Mouse (Mus musculus) layer of hippocampus, adult 11-12 months (tissue): Measurements from ENCODE around the gene Tmem86a.
A peak's percentile ranks its signal among the peaks of the same experiment; 100 is the strongest.
"Not testable (repeated sequence)": the region's sequence is repeated elsewhere in the genome, so short reads cannot be mapped to it uniquely, and the experiment has no call there.

Source experiments
- DNase-seq: peaks from one replicate; pipeline ENCODE4 v3.0.0; 2022; ENCODE audit warnings: low spot score

The Tmem86a gene

DNA sequence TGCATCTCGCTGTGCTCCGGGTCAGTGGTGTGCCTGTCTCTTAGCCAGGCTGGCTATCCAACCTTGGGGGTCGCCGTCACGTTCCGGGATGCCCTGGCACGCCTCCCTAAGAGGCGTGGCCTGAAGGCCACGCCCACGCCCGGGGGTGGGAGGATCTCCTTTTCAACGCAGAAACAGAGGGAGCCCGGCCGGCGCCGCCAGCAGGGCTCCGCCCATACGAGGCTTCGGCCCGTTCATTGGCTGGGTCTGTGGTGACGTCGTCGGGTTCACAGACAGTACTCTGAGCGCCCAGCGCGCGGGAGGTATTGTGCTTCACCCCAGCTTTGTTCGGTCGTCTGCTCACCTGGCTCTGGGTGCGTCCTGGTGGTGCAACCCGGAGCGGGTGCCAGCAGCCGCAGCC, at the start of gene Tmem86a:
Tmem86a (plus strand) TSS at position 236 of the 400 bp plus-strand sequence.
- peak; percentile 97 for DNase-seq

DNA sequence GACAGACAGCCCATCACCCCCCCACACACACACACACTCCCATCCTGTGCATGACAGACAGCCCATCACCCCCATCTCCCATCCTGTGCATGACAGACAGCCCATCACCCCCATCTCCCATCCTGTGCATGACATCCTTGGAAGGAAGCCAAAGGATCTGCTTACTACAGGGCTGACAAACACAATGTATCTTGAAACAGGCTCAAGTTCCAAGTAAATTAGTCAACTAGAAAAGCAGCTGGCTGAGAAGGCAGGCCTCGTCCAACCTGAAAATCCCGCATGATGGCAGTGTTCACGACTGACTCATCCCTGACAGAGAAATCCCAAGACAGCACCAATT, 49.8 kb upstream of the Tmem86a start:
- no peak for DNase-seq

DNA sequence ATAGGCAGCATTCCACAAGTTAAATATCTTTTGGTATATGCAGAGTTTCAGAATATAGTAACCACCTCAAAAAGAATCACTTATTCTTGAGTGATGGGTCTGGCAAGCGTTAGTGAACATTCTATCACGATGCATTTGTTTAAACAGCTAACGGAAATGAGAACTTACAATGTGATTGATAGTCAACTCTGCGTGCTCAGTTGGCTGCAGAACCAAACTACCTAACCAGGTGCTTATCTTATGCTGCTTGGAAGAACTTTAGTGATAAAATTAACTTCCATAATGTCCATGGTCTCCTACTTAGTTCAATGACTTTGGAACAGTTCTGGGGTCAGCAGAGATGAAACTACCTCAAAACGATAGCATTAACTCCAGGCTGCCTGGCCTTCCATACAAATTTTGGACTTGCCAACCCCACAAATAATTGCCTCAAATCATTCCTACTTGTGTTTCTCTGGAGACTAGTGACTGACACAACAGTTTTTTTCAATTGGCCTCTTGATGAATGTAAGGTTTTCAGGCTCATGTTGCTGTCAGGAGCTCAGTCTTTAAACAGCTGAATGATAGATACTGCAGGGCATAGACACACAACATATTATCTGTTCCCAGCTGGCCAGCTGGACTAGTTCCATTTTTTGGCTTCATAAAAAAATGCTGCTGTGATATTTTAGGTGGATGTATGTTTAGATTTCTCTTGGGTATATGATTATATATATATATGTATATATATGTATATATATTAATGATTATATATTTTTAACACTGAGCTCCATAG, 49.1 kb upstream of the Tmem86a start:
- DNase-seq: no peak

DNA sequence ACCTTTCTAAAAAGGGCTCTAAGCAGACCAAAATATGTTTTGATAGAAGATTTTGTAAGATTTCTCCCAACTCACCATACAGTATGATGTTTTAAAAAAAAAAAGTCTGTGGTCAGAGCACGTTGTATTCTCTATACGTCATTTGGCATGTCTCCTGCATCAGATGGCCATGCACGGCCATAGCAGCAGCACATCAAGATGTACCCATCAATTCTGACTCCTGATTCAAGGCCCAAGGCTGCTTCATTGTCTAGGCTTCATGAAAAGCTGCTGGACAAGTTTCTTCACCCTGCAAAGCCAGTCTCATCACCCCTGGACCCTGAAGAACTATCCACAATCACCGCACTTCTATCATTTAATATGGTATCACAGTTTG, 48.5 kb upstream of the Tmem86a start:
- no peak for DNase-seq

DNA sequence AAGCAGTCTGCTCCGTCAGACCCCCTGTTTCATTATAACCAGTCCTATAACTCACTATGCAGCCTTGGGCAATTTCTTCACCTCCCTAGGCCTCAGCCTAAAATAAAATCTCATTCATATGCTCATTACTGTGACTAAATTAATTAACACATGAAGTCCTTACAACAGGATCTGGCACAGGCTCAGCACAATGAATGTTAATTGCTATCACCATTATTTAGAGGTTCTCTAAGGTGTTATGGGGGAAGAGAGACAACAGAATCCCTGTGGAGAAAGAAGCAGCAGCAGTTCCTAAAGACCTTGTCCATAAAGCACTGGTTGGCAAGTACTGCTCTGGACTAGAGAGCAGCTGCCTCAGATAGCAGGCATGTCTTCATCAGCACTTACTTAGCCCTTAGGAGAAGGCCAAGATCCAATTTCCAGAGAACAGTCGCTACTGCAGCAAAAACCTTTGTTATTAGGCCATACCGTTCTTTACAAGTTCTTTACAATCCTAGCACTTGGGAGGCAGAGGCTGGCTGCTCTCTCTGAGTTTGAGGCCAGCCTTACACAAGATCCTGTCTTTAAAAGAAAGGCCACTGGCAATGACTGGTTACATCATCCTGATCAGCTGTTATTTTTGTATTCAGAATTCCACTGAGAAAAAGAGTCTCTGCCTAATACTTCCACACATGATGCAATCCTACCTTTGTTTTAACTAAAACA, 46.8 kb upstream of the Tmem86a start:
- no peak for DNase-seq

DNA sequence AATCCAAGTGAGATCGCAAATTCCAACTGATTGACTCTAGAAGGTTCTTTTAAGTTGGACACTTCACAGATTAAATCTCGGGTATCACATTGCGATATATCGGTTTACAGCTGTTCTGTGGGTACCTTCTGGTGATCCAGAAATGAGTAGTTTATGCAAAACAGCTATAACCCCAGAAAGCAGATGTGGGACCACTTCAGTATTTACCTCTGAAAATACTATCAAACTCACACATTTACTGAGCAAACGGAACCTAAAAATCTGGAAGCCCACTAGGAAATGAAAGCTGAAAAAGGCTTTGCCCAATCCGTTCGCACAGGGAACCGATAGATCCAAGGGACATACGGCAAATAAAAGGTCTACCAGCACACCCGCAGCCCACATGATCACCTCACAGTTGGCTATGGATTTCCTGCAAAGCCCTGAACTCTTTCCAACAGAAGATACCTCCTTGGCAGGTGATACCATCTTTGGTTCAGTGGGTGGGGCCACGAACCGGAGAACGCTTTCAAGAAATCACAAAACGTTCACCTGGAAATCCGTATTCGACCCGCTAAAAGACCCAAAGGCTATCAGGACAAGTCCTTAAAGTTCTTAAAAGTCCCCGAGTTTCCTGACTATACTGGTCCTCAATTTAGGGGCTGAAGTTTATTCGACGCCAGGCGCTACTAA, 43.2 kb upstream of the Tmem86a start:
- no peak for DNase-seq

DNA sequence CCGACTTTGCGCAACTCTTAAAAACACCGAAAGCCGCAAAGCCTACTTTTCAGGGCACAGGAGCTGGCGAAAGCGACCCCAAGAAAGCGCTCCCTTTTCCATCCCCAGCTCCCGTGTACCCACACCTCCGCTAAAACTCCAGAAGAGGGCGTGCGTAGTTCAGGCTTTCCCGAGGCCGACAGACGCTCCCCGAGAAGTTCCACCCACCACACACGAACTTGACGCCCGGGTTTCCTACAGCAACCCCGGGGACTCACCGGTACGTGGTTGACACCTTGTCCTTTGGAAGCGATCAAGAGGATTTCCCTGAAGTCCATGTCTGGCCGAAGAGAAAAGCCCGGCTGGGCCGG, 42.6 kb upstream of the Tmem86a start:
- no peak for DNase-seq

DNA sequence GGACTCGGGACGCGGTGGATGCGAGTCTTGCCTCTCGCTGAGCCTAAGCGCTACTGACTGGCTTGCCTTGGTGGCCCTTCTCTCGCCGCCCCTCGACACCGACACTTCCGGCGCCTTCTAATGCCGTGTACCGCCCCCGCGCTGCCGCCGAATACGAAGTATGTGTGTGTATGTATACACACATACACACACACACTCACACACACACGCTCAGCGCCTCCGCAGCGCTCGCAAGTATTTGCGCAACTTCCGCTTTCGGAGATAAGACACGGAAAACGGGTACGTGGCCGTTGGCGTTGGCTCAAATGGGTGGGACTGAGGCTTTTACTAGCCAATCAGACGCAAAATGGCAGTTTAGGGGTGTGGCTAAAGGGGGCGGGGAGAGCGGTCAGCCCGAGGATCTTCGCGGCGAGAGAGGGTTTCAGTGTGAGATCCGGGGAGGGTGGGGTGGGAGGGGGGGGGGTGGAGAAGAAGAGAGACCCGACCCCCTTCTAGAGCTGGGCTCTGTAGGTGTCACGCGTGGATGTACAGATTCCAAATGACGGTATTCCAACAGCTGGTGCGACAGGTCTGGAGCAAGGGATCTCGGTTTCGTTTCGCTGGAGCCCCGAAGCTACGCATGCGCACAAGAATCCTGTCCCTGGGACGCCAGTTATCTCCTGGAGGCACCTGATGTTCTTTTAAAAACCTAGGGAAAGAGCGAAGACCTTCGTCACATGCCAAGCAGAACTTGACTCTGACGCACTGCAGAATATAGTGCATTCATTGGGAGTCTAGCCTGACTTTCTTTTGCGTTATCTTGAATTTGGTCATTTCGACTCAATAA, 42.0 kb upstream of the Tmem86a start, which contains the start of gene Spty2d1:
Spty2d1 (minus strand) TSS at position 244 of the 826 bp plus-strand sequence.
- peak; percentile 99 for DNase-seq

DNA sequence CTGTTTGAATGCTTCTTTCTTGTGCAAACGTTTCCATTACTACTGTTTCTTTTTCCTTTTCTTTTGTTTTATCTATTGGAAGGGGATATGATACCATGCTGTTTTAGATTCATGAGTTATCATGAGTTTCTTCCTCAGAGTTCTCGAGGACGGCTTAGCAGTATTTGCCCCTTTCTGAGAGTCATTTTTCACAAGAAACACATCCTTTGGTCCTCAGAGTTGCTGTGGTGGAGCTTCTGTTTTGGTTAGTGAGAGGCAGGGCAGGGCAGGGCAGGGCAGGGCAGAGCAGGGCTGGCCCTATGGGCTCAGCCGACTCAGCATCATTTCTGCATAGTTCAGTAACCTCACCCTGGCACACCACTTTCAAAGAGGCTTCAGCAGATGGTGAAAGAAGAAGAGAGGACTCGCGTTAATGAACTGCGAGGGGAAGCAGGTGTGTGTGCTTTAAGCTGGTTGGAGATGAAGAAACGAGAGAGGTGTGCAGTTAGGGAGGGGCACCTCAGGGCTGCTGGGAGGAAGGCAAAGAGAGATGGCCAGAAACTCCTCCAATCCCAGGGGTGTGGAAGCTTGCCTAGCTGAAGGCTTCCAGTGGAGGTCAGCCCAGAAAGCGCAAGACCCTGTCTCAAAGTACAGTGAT, 37.2 kb upstream of the Tmem86a start:
- DNase-seq: no peak

DNA sequence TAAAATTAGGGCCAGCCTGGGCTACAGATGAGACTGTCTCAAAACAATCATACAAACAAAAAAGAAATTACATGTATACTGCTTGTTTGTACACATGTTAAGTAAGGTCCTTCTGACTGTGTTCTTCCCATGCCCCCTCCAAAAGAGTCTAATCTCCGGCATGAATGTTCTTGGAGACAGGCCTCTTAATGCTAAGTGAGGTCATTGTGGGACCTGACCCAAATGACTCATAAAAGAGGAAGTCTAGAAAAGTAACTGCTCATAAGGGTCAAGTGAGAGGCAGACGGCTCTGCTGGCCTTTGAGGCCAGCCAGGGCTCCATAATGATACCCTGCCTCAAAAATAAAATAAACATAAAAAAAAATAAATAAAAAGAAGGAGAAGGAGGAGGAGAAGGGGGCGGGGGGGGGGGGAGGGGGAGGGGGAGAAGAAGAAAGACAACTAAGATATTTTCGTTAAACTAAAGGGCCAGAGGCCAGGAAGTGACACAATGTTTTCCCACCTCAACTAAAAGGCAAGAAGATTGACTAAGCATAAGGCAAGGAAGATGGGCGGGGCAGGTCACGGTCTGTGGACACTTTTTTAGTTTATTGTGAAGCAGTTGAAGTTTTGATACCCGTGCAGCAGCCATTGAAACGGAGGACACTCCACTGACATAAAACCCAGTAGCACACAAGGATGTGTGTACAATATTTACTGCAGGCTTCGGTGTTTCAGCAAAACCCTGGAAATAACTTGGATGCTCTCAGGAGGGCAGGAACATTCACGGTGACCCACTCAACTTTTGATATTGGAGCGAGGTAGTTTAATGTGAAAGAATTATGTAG, 35.6 kb upstream of the Tmem86a start:
- no peak for DNase-seq

DNA sequence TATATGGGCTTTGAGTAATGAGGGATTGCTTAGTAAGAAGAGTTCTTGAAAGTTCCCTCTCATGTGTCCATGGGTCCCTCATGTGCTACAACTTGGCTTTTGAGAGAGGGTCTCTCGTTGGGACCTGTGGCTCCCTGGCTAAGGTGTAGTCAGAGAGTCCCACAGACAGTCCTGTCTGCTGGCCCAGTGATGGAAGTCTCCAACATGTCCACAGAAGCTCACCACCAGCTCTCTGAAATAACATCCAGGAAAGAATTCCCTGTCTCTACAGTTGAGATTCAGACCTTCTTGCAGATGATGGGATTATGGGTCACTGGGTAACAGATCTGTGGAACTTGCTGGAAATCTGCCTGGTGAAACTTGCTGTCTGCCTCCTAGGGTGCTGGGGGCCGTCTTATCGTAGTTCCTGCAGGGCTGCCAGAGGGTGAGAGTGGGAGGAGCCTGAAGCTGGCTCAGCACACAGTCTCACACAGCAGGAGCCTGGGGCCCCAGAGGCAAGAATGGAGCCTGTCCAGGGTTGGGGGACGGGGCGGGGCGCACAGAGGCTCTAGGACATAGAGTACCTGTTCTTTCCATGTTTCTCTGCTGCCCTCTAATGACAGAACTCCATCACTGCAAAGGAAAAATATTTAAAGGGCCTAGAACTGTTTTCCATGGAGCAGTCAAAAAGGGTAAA, 34.9 kb upstream of the Tmem86a start:
- DNase-seq: peak; percentile 88

DNA sequence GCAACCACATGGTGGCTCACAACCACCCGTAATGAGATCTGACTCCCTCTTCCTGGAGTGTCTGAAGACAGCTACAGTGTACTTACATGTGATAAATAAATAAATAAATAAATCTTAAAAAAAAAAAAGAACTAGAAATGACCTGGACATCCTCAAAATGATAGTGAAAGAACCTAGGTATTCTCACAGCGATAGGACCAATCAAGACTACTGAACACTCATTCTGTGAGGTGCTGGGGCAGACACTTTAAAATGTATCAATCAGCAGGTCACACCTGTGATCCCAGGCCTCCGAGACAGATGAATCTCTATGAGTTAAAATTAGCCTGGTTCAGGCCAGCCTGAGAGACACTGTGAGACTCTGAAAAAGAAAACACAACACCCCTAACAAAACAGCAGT, 33.8 kb upstream of the Tmem86a start:
- no peak for DNase-seq

DNA sequence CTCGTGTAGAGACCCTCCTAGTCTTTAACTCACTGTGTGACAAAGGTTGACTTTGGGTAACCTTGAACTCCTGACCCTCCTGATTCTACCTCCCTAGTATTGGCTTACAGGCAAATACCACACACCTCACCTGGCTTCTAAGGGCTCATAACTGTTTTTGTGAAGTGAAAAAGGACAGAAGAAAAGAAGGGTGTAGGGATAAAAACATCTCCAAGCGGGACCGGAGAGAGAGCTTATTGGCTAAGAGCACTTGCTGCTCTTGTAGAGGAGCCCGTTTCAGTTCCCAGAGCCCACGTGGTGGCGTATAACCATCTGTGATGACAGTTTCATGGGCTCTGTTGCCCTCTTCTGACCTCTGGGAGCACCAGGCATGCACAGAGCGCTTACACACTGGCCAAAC, 33.3 kb upstream of the Tmem86a start:
- DNase-seq: no peak

DNA sequence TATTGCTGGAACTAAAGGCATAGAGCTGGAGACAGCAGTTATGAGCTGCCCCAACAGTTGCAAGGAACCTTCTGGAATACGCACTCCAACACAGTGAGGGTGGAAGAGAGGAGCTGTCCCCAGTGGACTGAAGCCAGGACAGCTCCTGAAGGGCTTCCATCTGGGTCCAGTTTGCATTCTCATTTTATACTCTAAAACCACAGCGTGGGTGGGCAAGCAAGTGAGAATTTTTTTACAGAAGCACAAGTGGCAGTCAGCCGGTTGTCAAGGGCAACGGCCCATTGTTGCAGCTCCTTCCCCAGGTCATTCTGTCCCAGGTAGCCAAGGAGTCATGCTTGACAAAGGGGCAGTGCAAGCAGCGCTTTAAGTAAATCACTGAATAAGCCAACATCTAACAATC, 30.8 kb upstream of the Tmem86a start:
- peak; percentile 39 for DNase-seq

DNA sequence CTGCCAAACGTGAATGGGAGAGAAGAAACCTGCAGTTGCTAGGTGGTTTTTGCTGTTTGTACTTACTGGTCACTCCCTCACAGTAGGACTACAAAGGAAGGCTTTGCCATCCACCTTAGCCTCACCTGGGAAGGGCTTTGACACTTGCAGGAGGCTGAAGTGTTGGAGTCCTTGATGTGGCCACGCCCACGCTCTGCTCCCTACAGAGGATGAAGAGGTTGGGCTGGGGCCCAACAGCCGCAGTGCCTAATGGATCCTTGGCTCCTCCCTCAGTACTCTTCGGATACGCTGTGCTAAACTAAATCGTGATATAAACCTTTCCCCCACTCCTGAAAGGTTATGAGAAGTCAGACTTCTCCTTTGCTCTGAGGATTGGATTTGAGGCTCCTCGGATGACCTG, 29.4 kb upstream of the Tmem86a start:
- no peak for DNase-seq

DNA sequence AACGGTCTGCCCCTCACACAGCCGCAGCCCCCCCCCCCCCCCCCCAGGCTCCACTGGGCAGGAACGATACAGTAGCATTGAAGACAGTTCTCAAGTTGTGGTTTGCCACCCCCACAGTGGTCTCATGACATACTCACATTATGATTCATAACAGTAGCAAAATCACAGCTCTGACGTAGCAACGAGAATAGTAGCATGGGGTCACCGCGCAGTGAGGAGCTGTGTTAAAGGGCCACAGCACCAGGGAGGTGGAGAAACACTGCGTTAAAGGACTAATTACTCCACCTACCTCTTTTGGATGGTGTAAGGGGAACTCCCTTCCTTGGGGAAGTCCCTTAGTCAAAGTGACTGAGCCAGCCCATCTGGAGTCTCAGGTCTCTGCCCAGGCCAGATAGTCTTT, 27.9 kb upstream of the Tmem86a start:
- no peak for DNase-seq

DNA sequence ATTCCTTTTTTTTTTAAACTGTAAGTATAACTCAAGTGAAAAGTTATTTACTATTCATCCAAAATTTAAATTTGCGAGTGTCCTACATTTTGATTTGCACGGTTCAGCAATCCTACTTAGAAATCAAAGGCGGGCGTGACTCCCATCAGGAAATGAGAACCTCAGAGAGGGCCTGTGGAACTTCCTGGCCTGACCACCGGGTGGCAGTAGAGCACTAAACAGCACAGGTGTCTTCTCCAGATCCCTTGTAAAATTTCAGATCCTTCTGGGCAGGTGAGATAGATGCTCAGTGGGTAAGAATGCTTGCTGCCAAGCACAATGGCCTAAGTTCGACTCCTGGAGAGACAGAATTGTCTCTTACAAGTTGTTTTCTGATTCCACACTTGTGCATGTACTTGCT, 26.9 kb upstream of the Tmem86a start:
- DNase-seq: peak; percentile 90

DNA sequence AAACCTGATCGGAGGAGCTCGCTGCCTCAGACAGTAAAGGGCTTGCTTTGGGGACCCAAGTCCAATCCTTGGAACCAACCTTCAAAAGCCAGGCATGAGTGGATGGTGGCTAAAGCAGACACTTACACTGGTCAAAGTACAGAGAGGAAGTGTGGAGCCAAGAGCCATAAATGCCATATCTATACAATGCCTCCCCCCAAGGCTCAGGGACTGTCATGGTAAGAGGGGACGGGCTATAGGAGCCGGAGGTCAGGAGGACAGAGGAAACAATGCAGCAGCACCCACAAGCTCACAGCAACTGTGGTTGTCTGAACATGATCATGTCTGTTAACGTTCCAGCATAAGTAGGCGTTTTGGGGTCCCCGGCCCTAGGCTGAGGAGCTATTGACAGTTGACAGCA, 25.9 kb upstream of the Tmem86a start:
- no peak for DNase-seq

DNA sequence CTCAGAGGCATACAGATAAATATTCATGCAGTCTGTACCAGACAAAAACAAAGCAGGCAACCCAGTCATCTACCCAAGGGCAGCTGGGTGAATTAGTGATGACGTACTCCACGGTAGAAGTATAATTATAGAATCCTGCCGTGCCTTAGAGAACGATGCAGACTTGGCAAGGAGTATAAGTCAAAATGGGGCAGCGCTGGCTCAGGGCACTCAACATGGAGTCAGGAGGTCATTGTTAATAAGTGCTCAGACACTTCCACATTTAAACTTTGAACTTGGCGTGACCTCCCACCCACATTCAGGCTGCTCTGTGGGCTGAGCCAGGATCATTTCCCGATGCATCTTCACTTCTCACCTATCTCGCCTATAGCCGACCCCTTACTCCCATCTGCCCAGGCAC, 25.0 kb upstream of the Tmem86a start:
- DNase-seq: no peak

DNA sequence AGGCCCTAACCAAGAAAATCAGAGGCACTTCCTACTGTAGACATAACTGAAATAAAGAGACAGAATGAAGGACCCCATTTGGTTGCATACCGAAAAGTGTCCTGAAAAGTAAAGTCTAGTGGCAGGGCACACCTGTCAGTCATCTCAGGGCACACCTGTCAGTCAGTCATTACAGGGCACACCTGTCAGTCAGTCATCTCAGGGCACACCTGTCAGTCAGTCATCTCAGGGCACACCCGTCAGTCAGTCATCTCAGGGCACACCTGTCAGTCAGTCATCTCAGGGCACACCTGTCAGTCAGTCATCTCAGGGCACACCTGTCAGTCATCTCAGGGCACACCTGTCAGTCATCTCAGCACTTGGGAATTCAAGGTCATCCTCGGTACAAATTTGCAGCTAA, 23.5 kb upstream of the Tmem86a start:
- not testable (repeated sequence) for DNase-seq

DNA sequence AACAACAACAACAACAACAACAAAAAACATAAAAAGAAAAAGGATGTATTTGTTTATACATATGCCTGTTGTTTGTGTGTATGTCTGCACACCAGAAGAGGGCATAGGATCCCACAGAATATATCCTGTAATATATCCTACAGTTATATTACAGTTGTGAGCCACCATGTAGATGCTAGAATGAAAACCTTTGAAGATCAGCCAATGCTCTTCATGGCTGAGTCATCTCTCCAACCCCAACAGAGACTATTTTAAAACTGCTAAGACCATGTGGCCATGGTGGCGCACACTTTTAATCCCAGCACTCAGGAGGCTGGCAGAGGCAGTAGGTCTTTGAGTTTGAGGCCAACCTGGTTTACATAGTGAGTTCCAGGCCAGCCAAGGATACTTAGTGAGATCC, 22.9 kb upstream of the Tmem86a start:
- DNase-seq: no peak
